Mouse (Mus musculus) lung, adult 2 months (tissue): ENCODE measurements around the gene Socs3.

Experiments used
- CTCF ChIP-seq: fragments of 200-500 bp; IDR thresholded peaks from 2 replicates; pipeline ENCODE4 v1.5.1; 2011; ENCODE audit warnings: mild to moderate bottlenecking, low read length, control low read depth; ENCODE audit not compliant: insufficient read depth
- POLR2A ChIP-seq: fragments of 200-500 bp; IDR thresholded peaks from 2 replicates; pipeline ENCODE4 v1.6.1; 2011; ENCODE audit warnings: low read depth, mild to moderate bottlenecking, control low read depth, low read length, borderline replicate concordance; ENCODE audit errors: extremely low read depth

DNA sequence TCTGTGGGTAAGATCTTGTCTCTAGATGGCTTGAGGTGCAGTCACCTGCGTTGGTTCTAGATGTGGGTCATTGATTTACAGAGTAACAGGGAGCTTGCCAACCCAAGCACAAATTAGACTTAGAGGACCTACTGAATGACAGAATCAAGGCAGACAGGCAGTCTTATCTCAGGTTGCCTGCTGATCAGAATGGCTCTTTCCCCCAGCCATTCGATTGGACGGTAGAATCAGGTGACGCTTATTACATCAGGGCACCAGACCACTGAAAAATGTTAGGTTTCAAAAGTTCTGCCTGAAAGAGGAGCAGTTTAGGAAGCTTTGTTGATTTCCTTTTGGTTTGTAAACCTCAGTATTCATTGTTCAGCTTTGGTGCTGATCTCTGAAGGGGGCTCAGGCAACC lies 18.1 kb upstream of the Socs3 start:
- TF ChIP-seq CTCF (no peak), POLR2A (no peak)
